Mouse (Mus musculus) retina, embryonic 14.5 days (tissue): Measurements from ENCODE around the gene Pex26.
A peak's percentile ranks its signal among the peaks of the same experiment; 100 is the strongest.

ENCODE experiments used
- DNase-seq: peaks from one replicate; pipeline ENCODE4 v3.0.0-alpha.2; 2015; ENCODE audit warnings: low spot score

Pex26 gene

GRCm38 (mm10) chr6:121209584-121209983 is 26.1 kb downstream of the Pex26 start:
- DNase-seq = no peak

DNA sequence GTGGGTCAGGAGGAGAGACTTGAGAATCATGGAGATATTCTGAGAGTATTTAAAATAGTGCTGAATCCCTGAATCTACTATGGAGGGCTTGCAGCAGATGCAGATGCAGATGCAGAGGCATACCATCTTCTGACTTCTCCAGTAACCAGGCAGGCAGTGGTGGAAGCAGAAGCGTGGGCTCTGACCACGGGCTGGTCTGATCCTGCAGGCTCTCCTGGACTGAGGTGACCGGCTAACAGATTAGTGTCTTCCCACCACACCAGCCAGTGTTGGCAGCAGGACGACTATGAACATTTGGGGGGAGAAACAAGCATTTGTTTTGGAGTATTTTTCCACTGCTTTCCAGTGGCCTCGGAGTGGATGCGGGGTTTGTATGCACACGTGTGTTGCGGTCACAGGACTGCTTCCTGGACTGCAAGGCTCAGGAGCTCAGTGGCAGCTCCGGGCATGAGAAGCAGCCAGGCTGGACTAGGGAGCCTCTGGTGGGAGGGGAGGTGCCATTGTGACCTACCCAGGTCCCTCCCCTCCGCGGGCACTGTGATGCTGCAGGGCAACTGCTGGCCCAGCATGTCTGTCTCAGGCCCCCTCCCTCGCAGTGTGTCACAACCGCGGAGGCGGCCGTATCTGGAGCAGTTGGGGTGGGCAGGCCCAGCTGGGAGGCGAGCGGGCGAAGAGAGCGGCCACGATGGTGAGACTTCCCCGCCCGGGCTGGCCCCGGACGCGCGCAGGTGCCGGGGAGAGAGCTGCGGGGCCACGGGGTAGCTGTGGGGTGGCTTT is 26.9 kb downstream of the Pex26 start, which contains the start of gene Tuba8:
Gene Tuba8 (plus strand): TSS at position 548 of the 777 bp plus-strand sequence.
- DNase-seq = peak; percentile 71

DNA sequence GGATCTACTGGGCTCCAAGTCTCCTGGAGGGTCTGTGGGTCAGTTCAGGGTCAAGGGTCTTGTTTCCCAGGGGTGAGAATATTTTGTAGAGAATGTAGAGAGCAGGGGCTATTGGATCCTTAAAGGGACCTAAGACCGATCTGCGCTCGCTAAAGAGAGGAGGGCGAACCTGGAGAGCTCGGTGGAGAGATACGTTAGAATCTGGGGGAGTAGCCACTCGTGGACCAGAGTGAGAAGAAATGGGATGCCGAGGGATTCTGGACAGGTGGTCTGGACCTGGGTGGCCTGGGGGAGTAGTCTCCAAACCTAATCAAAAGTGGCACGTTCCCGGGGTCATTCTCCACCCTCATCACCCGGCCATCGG is 27.4 kb downstream of the Pex26 start:
- DNase-seq = no peak

DNA sequence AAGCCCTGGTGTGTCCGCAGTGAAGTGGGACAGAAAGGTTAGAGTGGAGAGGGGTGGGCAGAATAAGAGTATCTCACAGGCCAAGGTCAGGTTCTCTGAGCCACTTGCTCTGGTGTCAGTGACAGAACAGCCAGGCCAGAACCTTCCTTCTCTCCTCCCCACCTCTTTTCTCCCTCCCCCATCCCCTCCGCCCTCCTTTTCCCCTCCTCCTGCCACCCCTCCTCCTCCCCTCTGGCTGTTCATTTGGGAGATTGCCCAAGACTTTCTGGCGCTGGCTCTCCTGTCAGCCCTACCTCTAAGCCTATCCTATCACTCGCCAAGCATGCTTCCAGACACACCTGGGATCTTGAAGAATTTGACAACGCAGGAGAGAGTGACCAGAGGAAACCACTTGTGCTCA is 28.3 kb downstream of the Pex26 start:
- peak; percentile 33 for DNase-seq

DNA sequence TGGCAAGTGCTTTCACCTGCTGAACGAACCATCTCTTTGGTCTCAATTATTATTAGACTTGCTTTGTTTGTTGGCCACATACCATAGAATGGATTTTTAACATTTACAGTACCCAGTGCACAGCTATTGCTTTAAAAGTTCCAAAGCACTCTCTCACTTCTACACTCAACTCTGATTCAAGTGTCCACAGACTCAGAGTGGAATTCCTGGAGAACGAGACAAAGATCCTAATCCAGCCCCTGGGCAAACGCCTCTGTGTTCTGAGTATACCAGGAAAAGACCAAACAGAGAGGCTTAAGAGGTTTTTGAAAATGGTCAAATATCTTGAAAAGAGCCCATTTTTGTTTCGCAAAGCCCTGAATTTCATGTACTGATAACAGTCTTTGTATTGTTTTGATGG is 29.5 kb downstream of the Pex26 start:
- no peak for DNase-seq

GRCm38 (mm10) chr6:121214221-121214620 is 30.8 kb downstream of the Pex26 start:
- DNase-seq = no peak

GRCm38 (mm10) chr6:121214667-121215330 is 31.3 kb downstream of the Pex26 start:
- DNase-seq = no peak

- no peak for DNase-seq
Measured at GRCm38 (mm10) chr6:121215336-121215735, 31.9 kb downstream of the Pex26 start.

GRCm38 (mm10) chr6:121215896-121216295 is 32.4 kb downstream of the Pex26 start:
- no peak for DNase-seq

DNA sequence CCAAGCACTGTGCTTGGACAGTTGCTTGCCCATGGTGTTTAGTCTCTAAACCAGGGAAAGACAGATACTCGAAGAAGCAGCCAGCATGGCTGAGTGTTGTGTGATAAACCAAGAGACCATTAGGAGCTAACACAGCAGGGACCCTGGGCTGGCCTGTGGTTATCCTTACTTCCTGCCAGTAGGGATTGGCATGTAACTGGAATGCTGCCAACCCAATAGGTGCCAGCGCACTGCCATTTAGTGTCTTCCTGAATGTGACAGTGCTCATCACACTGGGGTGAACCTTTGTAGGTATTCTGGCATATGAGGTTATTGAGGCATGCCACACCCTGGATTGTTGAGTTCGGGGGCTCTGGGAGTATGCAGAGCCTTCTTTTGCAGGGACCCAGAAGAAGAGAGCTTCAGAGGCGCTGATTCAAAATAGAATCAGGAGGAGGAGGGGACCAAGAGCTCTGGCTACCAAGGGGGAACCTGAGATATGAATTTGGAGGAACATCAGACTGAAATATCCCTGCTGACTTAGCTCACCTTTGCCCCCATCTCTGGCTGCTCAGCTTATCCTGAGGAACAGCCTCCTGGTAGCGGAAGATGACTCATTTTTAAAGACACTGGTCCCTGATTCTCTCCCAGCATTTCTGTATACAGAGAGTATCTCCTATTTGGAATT is 33.3 kb downstream of the Pex26 start:
- DNase-seq = no peak

- DNase-seq = no peak
Measured at GRCm38 (mm10) chr6:121218002-121218401, 34.5 kb downstream of the Pex26 start.

- DNase-seq = no peak
Measured at GRCm38 (mm10) chr6:121219406-121219805, 35.9 kb downstream of the Pex26 start.

GRCm38 (mm10) chr6:121220181-121220580 is 36.7 kb downstream of the Pex26 start:
- DNase-seq = no peak

- no peak for DNase-seq
Measured at GRCm38 (mm10) chr6:121221876-121222597, 38.6 kb downstream of the Pex26 start.

DNA sequence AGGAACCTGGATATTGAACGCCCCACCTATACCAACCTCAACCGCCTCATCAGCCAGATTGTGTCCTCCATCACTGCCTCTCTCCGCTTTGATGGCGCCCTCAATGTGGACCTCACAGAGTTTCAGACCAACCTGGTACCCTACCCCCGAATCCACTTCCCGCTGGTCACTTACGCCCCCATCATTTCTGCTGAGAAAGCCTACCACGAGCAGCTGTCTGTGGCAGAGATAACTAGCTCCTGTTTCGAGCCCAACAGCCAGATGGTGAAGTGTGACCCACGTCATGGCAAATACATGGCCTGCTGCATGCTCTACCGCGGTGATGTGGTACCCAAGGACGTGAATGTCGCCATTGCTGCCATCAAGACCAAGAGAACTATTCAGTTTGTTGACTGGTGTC is 39.5 kb downstream of the Pex26 start:
- DNase-seq = no peak

- DNase-seq = no peak
Measured at GRCm38 (mm10) chr6:121224067-121224466, 40.6 kb downstream of the Pex26 start.

- DNase-seq = no peak
Measured at GRCm38 (mm10) chr6:121224993-121225392, 41.5 kb downstream of the Pex26 start.

GRCm38 (mm10) chr6:121226043-121226442 is 42.6 kb downstream of the Pex26 start:
- no peak for DNase-seq

GRCm38 (mm10) chr6:121226744-121227143 is 43.3 kb downstream of the Pex26 start:
- DNase-seq = no peak

DNA sequence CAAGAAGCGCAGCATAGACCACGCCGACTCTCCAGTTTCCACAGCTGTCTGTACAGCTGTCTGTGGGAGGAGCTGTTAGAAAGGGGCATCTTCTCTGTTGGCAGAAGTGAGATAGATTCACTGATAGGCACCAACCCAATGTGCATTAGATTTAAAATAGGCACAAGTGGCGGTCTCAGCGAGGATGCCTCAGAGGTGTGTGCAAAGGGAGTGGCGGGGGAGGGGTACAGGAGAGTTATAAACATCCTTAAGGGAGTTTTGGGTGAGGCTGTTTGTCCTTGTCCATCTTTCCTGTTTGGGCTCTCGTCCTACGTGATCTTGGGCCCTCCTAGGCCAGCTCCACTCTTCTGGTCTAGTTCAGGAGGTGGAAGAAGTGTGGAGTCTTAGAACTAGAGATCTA is 45.0 kb downstream of the Pex26 start:
- DNase-seq = no peak

DNA sequence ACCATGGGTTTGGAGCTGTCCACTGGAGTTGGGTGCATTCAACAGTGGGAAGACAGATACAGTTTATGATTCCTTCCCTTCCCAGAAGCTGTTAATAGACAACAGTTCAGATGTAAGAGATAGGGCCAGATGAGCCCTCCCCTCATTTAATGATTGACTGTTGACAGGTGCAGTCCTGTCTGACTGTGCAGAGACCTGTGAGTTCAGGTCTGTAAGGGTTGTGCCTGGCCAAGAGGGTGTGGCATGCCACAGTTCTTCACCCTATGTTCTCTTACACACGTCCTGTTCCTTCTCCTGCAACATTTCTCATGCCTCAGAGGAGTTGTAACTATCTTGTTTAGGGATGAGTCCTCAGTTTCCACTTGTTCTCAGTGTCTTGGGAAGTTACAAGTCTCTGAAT is 49.2 kb downstream of the Pex26 start:
- no peak for DNase-seq

GRCm38 (mm10) chr6:121236386-121236785 is 52.9 kb downstream of the Pex26 start:
- no peak for DNase-seq
